Mouse (Mus musculus) heart, embryonic 13.5 days (tissue): ENCODE results near the gene Pde10a. TPM values are rescaled to one million over a fixed set of nuclear protein-coding genes. Genes with fewer than 3 reads are reported as not detected.
A peak's percentile ranks its signal among the peaks of the same experiment; 100 is the strongest.

ENCODE experiments used
- ATAC-seq: fragments of 200-750 bp; cut with Nextera tagmentation; 2 replicates; pipeline ENCODE4 v1.8.0; 2017; ENCODE audit warnings: moderate TSS enrichment; ENCODE audit not compliant: insufficient number of reproducible peaks, low FRiP score, low TSS enrichment; ENCODE audit errors: extremely low read depth
- H3K27ac ChIP-seq: fragments of 300-500 bp; sonication (generic); replicated peaks from 2 replicates; pipeline ENCODE4 v1.5.1; 2015; ENCODE audit warnings: moderate library complexity, mild to moderate bottlenecking, inconsistent platforms
- H3K27me3 ChIP-seq: fragments of 300-500 bp; sonication (generic); replicated peaks from 2 replicates; pipeline ENCODE4 v1.6.1; 2015; ENCODE audit warnings: mild to moderate bottlenecking, inconsistent platforms
- H3K36me3 ChIP-seq: fragments of 300-500 bp; sonication (generic); 2 replicates; pipeline ENCODE4 v1.6.1; 2015; ENCODE audit warnings: mild to moderate bottlenecking, inconsistent platforms
- H3K4me1 ChIP-seq: fragments of 300-500 bp; sonication (generic); 2 replicates; pipeline ENCODE4 v1.6.1; 2015; ENCODE audit warnings: inconsistent platforms
- H3K4me2 ChIP-seq: fragments of 300-500 bp; sonication (generic); 2 replicates; pipeline ENCODE4 v1.6.1; 2015; ENCODE audit warnings: inconsistent platforms, mild to moderate bottlenecking, moderate library complexity
- H3K4me3 ChIP-seq: fragments of 300-500 bp; sonication (generic); 2 replicates; pipeline ENCODE4 v1.5.1; 2015; ENCODE audit warnings: moderate library complexity, mild to moderate bottlenecking, inconsistent platforms
- H3K9ac ChIP-seq: fragments of 300-500 bp; sonication (generic); 2 replicates; pipeline ENCODE4 v1.6.1; 2015; ENCODE audit warnings: inconsistent platforms, mild to moderate bottlenecking, moderate library complexity
- H3K9me3 ChIP-seq: fragments of 300-500 bp; sonication (generic); 2 replicates; pipeline ENCODE4 v1.6.1; 2016; ENCODE audit warnings: inconsistent platforms
- WGBS: fragments of 180-500 bp; shearing (Covaris S2); methylation state at CpG from one replicate; pipeline ENCODE4 v1.1.7; 2015; ENCODE audit warnings: mixed read lengths; 5-methylcytosine and 5-hydroxymethylcytosine counted together
- polyA plus RNA-seq: library from polyadenylated mRNA; unstranded; fragments of >200 nt; fragmentation: Nextera tagmentation; extraction: Ambion mirVana; gene quantifications from 2 replicates; pipeline ENCODE4 v1.2.1, GENCODE M21; 2015

Pde10a gene
- polyA plus RNA-seq, 1 experiment from 2014 or later = 1.1 TPM

DNA sequence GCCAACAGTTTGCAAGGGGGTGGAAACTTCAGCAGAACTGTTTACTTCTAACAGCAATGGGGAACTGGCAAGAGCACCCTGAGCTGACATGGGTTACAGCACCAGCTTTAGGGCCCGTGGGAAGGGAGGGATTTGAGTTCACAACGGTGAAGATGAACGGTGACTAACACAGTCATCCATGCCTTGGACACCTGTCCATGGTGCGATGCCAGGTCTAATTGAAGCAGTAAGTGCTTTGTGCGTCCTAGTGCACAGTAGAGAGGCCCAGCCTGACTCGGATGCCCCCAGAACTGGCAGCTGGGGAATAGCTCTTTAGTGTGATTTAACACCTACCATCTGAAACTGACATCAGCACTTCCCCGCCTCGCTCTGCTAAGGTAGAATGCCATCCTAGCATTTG is 373.0 kb downstream of the Pde10a start:
- no peaks in the 10 kb centered on the region for H3K9me3 ChIP-seq
- no peak for ATAC-seq
- peaks cover 15% of the 10 kb centered on the region for H3K4me1 ChIP-seq
- peaks cover 14% of the 10 kb centered on the region; the same call in 1 of the 2 replicates for H3K27me3 ChIP-seq
- WGBS = 84% methylated on average over 8 of the region's 8 CpGs
- no peaks in the 10 kb centered on the region for H3K36me3 ChIP-seq
- H3K9ac ChIP-seq = no peak overlapping the region
- no peak overlapping the region for H3K27ac ChIP-seq
- no peak overlapping the region for H3K4me3 ChIP-seq
- no peak overlapping the region for H3K4me2 ChIP-seq

DNA sequence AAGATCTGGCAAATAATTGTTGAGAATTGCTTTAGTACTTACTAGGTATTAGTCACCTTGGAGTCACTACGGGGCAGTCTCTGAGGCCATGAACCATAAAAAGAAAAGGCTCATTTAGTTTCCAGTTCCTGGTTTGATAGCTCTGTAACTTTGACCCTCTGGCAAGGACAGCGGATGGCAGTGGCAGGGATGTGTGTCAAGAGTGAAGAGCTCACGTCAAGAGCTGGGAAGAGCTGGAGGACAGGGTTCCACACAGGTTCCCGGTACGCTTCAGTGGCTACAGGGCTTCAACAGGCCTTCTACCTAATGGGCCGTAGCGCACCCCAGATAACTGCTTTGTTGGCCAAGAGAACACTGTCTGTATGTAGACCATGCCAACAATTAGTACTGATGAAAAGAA is 374.0 kb downstream of the Pde10a start:
- no peak for ATAC-seq
- H3K27me3 ChIP-seq = peaks cover 5% of the 10 kb centered on the region; the same call in 1 of the 2 replicates
- H3K36me3 ChIP-seq = no peaks in the 10 kb centered on the region
- H3K9me3 ChIP-seq = no peaks in the 10 kb centered on the region
- H3K4me1 ChIP-seq = peaks cover 14% of the 10 kb centered on the region
- 68% methylated on average over 7 of the region's 7 CpGs for WGBS
- H3K9ac ChIP-seq = no peak overlapping the region
- no peak overlapping the region for H3K27ac ChIP-seq
- no peak overlapping the region for H3K4me2 ChIP-seq
- H3K4me3 ChIP-seq = no peak overlapping the region

DNA sequence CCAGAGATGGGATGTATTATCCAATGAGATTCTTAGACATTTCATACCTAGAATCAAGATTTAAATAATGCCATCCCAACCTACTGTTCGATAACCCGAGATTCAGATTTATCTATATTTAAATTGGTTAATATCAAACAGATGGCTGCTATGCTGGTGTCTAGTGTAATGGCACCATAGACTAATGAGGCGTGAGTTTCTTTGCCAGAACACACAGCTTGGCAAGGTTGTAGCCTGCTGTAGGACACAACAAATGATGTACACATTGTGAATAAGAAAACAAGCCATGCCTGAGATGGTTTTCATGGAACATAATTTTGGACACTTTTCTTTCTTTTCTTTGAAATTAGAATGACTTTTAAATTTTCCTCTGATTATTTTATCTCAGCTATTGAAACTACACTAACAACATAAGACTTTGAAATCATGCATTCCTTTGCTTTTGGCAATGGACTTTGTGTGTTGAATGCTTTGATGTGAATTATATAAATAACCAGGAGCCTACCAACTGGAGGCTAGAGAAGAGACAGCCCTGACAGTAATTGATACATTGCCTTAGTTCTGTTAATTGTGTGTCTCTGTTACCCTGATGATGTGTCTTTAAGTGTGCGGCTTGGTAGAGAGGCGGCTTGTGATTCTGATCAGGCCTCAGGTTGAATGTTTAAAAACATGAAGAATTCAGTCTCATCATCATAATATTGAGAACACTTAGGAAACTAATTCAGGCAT is 378.5 kb downstream of the Pde10a start:
- ATAC-seq = no peak
- WGBS = 88% methylated on average over 5 of the region's 5 CpGs
- no peak overlapping the region for H3K4me3 ChIP-seq

DNA sequence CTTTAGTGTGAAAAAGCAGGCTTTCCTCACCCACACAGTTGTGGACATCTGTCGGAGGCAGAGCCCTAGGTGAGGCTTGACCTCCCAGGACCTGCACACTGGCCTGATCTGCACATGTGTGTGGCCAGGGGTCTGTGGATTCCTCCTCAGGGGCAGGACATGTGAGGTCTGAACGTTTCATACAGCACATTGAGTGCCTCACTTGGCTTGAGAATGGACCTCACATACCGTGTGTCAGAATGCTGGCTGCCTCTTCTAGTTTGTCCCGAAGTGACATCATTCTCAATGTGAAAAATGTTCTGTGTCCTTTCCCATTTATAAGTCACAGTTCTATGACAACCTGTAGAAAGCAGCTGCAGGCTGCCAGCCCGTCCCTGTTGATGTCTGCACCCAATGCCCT is 385.4 kb downstream of the Pde10a start:
- H3K36me3 ChIP-seq = no peaks in the 10 kb centered on the region
- no peak overlapping the region for H3K4me2 ChIP-seq
- no peak overlapping the region for H3K9ac ChIP-seq
- H3K27ac ChIP-seq = no peak overlapping the region
- H3K9me3 ChIP-seq = no peaks in the 10 kb centered on the region
- H3K4me1 ChIP-seq = peaks cover 16% of the 10 kb centered on the region
- 59% methylated on average over 5 of the region's 5 CpGs for WGBS
- ATAC-seq = no peak
- no peak overlapping the region for H3K4me3 ChIP-seq
- 0 out of 2 replicates have a peak, but pooled peaks cover 2% of the 10 kb centered on the region for H3K27me3 ChIP-seq

More for the DNA sequence above, 378.5 kb downstream of the Pde10a start:
- Histone ChIP-seq H3K27me3 (0 out of 2 replicates have a peak, but pooled peaks cover 3% of the 10 kb centered on the region), H3K36me3 (no peaks in the 10 kb centered on the region), H3K4me1 (peaks cover 16% of the 10 kb centered on the region), H3K27ac (no peak overlapping the region), H3K9ac (no peak overlapping the region), H3K4me2 (no peak overlapping the region), H3K9me3 (no peaks in the 10 kb centered on the region)

DNA sequence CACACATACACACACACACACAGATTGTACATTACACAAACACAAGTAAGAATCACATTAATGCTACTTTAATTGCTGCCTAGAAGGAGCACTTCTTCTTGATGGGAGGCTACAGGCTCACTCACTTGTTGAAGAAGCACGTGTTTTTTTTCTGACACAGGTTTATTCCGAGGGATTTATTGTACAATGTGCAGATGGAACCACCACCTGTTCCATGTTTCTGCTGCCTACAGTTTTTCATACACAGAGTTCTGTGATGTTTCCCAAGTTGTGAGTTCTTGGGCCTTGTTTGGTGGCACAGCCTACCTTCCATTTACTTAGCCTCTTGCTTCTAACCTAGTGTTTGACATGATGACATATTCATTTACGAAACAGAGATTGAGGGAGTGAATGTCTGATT is 387.8 kb downstream of the Pde10a start:
- no peaks in the 10 kb centered on the region for H3K36me3 ChIP-seq
- H3K9me3 ChIP-seq = no peaks in the 10 kb centered on the region
- 81% methylated on average over 3 of the region's 3 CpGs for WGBS
- no peaks in the 10 kb centered on the region for H3K27me3 ChIP-seq
- ATAC-seq = no peak
- peaks cover 4% of the 10 kb centered on the region for H3K4me1 ChIP-seq
- no peak overlapping the region for H3K9ac ChIP-seq
- no peak overlapping the region for H3K4me3 ChIP-seq
- no peak overlapping the region for H3K27ac ChIP-seq
- H3K4me2 ChIP-seq = no peak overlapping the region

DNA sequence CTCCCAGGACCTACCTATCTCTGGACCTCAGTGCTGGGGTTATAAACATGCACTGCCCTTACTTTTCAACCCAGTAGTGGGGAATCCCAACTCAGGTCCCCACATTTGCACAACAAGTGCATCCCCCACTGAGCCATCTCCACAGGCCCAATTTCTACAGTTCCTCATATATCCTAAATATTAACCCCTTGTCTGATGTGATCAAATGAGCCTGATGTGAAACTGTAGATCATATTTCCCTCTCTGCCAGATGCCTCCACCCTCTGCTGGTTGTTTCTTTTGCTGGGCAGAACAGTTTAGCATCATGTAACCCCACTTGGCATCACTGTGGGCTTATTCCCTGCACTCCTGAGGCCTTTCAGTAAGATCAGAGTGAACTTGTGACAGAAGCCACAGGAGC is 390.5 kb downstream of the Pde10a start:
- Histone ChIP-seq H3K4me2 (no peak overlapping the region), H3K9ac (no peak overlapping the region), H3K9me3 (no peaks in the 10 kb centered on the region), H3K4me1 (no peaks in the 10 kb centered on the region), H3K36me3 (no peaks in the 10 kb centered on the region), H3K27ac (no peak overlapping the region), H3K4me3 (no peak overlapping the region), H3K27me3 (peaks cover 4% of the 10 kb centered on the region; the same call in 1 of the 2 replicates)
- ATAC-seq = no peak

DNA sequence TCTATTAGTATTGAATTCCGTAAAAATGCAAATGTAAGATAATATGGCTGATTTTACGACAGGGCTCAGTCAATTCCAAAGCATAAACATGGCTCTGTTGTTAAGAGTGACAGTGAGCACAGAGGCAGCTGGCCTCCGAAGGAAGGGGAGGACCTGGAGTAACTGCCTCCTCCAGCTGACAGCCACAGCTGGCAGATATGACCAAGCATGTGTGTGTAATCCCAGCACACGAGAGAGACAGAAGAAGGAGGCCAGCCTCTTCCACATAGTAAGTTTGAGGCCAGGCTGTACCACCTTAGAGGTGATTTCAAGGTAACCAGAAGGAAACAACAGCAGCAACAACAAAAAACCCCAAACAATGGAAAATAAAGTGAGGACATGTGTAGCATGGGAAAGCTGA is 397.9 kb downstream of the Pde10a start:
- Histone ChIP-seq H3K36me3 (no peaks in the 10 kb centered on the region), H3K9ac (no peak overlapping the region), H3K27ac (no peak overlapping the region), H3K4me1 (peaks cover 6% of the 10 kb centered on the region; the same call in 1 of the 2 replicates), H3K27me3 (peaks cover 49% of the 10 kb centered on the region), H3K4me3 (no peak overlapping the region), H3K4me2 (no peak overlapping the region), H3K9me3 (no peaks in the 10 kb centered on the region)
- WGBS = 56% methylated on average over 4 of the region's 4 CpGs
- no peak for ATAC-seq

DNA sequence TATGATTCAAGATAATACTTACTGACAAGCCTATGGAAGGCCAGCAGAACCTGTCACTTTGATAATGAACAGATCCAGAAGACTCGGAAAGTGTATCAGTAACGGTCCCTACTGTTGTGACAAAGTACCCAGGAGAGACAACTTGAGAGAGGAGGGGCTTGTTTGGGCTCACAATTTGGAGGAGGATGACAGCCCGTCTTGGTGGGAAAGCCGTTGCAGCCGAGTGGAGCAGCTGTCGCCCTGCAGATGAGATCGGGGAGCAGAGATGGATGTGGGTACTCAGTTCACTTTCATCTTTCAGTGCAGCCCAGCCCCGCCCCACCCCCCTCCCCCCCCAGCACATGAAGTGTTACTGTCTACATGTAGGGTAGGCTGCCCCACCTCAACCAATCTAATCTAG is 398.6 kb downstream of the Pde10a start:
- no peak for ATAC-seq

DNA sequence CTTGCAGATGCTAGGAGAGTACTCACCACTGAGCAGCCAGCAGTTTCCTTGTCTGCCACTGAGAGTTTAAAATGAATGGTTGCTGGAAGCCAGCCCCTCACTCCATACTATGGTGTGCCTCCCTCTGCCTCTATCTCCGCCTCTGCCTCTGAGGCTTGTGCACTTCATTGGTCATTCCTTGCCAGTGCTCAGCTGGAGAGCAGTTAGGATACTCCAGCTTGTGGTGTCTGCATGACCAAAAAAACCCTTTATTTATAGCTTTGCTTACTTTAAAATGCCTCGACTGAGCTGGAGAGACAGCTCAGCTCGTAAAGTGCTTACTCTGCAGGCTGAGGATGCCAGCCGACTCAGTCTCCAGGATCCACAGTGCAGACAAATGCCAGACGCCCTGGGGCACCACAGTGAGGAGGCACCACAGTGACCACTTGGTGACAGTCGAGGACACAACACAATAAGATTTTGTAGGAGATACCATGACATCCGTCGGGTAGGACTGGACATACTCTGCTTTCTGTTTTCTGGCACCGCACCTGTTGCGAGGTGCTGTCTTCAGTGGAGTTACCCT is 400.7 kb downstream of the Pde10a start:
- Histone ChIP-seq H3K4me3 (no peak overlapping the region), H3K4me2 (no peak overlapping the region), H3K27ac (no peak overlapping the region), H3K9me3 (no peaks in the 10 kb centered on the region), H3K4me1 (peaks cover 12% of the 10 kb centered on the region; the same call in 1 of the 2 replicates), H3K9ac (no peak overlapping the region), H3K36me3 (no peaks in the 10 kb centered on the region), H3K27me3 (peaks cover 42% of the 10 kb centered on the region)
- no peak for ATAC-seq
- 46% methylated on average over 10 of the region's 10 CpGs for whole genome bisulfite sequencing

More for the DNA sequence above, 398.6 kb downstream of the Pde10a start:
- Histone ChIP-seq H3K4me3 (no peak overlapping the region), H3K27ac (no peak overlapping the region), H3K27me3 (peaks cover 49% of the 10 kb centered on the region), H3K36me3 (no peaks in the 10 kb centered on the region), H3K9me3 (no peaks in the 10 kb centered on the region), H3K4me1 (peaks cover 6% of the 10 kb centered on the region; the same call in 1 of the 2 replicates), H3K4me2 (no peak overlapping the region), H3K9ac (no peak overlapping the region)
- WGBS = 24% methylated on average over 8 of the region's 8 CpGs

DNA sequence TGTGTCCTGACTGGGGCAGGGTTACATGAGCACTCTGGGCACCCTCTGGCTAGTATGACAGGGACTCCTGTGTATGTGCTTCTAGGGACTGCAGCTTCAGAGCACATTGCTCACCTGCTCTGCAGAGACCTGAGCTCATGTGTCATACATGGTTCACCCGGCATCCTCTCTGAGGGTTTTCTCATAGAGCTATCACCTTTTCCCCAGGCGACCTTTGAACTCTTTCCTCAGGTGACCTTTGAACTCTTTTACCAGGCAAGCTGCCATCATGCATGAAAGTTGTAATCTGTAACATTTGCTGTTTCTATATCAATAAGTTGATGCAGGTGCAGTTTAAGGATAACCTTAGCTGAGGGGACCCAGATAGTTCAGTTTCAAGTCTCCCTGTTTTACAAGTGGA is 403.4 kb downstream of the Pde10a start:
- Histone ChIP-seq H3K9me3 (no peaks in the 10 kb centered on the region), H3K9ac (no peak overlapping the region), H3K36me3 (no peaks in the 10 kb centered on the region), H3K4me2 (no peak overlapping the region), H3K27me3 (peaks cover 53% of the 10 kb centered on the region), H3K4me3 (no peak overlapping the region), H3K4me1 (peaks cover 11% of the 10 kb centered on the region; the same call in 1 of the 2 replicates), H3K27ac (no peak overlapping the region)
- no peak for ATAC-seq
- 58% methylated on average over 2 of the region's 2 CpGs for WGBS

DNA sequence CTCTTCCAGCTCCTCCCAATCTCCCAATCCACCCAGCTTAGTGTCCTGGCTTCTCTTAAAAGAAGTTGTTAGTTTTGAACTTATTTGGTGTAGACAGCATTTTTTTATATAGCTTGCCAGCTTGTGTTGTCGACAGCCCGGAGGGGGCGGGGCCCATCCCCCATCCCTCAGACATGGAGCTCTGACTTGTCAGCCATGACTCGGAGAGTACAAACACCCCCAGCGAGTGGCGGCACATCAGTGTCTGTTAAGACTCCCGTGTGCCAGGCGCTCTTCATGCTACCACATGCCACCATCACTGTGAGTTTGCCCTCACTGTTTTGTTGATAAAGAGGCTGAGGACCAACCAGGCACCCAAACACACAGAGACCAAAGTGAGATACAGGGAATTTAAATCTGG is 404.5 kb downstream of the Pde10a start:
- no peak overlapping the region for H3K9ac ChIP-seq
- WGBS = 55% methylated on average over 8 of the region's 8 CpGs
- no peaks in the 10 kb centered on the region for H3K36me3 ChIP-seq
- 0 out of 2 replicates have a peak, but pooled peaks cover 6% of the 10 kb centered on the region for H3K4me1 ChIP-seq
- no peaks in the 10 kb centered on the region for H3K9me3 ChIP-seq
- no peak overlapping the region for H3K4me2 ChIP-seq
- no peak for ATAC-seq
- no peak overlapping the region for H3K27ac ChIP-seq
- peaks cover 59% of the 10 kb centered on the region for H3K27me3 ChIP-seq
- H3K4me3 ChIP-seq = no peak overlapping the region

DNA sequence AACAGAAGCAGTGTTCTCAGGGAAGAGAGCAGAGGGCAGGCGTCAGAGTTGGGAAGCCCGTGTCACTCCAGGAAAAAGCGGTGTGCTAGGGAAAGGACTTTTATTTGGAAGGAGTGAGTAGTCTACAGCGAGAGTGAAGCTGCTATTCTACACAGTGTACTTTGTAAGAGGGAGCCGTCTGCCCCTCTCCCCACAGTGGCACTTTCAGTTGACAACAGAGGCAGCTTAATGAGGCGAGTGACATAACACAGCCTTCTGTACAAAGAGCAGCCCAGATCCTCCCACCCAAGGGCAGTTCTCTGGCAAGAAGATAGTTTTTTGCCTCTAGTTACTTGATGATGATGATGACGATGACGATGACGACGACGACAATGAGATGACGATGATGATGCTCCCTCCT is 410.4 kb downstream of the Pde10a start:
- no peak for ATAC-seq
- 51% methylated on average over 12 of the region's 12 CpGs for WGBS

More for the DNA sequence above, 410.4 kb downstream of the Pde10a start:
- peak overlapping the region; percentile 24; the same call in 1 of the 2 replicates for H3K9ac ChIP-seq
- H3K27me3 ChIP-seq = peaks cover 63% of the 10 kb centered on the region
- no peak overlapping the region for H3K4me2 ChIP-seq
- H3K9me3 ChIP-seq = no peaks in the 10 kb centered on the region
- H3K36me3 ChIP-seq = no peaks in the 10 kb centered on the region
- H3K4me3 ChIP-seq = no peak overlapping the region
- 0 out of 2 replicates have a peak, but pooled peaks cover 4% of the 10 kb centered on the region for H3K4me1 ChIP-seq
- H3K27ac ChIP-seq = no peak overlapping the region
